Mouse (Mus musculus): ENCODE data around the gene Snx17. TPM values are rescaled to one million over a fixed set of nuclear protein-coding genes. Genes with fewer than 3 reads are reported as not detected.

The Snx17 gene
- 15.2 TPM for polyA plus RNA-seq (2015; fragmentation: Illumina TruSeq; extraction: RNeasy Lipid Tissue Mini Kit (QIAGEN cat#74804); ENCODE audit: insufficient read depth, low read depth, low replicate concordance)

DNA sequence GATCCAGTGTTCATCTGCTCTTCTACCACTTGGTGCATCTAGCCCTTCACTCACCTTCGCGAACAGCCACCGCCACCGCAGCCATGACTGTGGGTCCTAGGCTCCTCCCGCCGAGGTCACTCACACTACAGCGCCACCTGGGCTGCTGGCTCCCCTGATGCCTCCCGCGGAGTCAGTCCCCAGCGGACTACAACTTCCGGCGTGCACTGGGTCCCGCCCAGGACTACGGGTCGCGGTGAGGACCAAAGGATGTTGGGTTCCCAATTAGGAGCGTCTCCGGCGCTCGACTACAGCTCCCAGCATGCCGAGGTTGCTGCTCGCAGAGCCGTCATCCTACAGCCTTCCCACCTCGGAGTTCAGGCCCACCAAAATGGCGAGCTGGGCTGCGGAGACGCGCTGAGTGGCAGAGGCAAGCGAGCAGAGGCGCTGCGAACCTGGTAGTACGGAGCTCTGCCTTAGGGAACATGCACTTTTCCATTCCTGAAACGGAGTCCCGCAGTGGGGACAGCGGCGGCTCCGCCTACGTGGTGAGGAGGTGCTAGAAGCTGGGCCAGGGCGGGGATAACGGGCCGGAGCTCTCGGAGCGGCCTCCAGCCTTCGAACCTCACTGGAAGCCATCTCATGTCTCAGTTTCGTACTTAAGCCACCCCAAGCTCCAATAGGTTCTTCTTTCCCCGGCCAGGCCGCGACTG, at the start of gene Snx17, which contains the start of gene Eif2b4:
Snx17 (plus strand) TSS at position 289 of the 692 bp plus-strand sequence.
Eif2b4 (minus strand) TSS at position 492 of the 692 bp plus-strand sequence.

DNA sequence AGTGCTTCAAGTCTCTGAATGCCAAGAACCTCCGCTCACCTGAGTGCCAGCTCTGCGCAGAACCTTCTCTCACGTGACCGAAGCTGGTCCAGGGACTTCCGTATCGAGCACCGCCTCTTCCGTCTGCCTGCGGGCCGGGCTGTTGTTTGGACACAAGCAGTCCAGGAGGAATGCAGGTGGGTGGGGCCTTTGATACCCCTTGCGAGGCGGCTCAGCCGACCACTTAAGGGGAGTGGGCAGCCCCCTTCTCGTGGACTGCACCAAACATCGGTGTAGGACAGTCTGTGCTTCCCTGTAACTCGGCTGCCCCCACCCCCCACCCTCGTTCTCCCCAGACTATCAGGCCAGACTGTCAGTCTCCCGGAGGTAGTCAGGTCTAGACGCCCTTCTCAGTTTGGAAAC, 38.9 kb upstream of the Snx17 start, which contains the start of gene Mpv17:
Mpv17 (minus strand) TSS at position 100 of the 402 bp plus-strand sequence.

DNA sequence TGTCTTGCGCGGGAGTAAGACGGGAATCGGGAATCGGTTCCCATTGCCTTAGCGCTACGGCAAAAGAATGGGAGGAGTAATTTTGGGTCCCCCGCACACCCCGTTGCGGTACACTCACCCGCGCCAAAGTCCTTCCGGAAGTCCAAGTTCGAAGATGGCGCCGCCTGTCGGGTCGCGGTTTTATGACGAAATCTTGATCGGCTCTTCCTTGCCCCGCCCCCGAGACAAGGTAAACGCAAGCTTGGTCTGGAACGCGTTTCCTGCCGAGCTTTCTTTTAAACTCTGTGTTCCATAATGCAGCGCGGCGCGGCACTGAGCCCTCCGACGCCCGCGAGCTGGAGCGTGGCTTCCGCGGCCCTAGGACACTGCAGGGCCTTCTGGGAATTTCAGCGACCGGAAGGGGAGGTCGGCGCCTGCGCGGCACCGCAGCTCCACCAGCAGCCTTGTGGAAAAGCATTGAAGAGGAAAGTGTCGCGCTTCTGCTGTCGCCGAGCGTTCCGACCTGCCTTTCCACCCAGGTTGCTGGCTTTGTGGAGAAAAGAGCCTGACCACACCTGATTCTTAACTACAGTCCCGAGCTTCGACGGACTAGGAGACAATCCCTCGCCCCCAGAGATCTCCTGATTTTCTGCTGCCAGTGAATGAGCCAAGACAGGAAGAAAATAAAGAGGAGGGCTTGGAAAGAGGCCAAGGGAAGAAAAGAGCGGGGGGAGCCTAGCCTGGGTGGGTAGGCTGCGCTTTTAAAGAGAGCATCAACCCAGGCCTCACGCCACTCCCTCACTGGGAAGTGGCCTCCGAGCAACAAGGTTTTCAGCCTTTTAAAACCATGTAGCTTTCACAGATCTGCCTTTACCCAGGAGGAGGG, 13.0 kb upstream of the Snx17 start, which contains the start of the genes Gm29609 and Gtf3c2:
Gm29609 (minus strand) TSS at position 146 of the 865 bp plus-strand sequence.
Gtf3c2 (minus strand) TSS at position 379 of the 865 bp plus-strand sequence.

DNA sequence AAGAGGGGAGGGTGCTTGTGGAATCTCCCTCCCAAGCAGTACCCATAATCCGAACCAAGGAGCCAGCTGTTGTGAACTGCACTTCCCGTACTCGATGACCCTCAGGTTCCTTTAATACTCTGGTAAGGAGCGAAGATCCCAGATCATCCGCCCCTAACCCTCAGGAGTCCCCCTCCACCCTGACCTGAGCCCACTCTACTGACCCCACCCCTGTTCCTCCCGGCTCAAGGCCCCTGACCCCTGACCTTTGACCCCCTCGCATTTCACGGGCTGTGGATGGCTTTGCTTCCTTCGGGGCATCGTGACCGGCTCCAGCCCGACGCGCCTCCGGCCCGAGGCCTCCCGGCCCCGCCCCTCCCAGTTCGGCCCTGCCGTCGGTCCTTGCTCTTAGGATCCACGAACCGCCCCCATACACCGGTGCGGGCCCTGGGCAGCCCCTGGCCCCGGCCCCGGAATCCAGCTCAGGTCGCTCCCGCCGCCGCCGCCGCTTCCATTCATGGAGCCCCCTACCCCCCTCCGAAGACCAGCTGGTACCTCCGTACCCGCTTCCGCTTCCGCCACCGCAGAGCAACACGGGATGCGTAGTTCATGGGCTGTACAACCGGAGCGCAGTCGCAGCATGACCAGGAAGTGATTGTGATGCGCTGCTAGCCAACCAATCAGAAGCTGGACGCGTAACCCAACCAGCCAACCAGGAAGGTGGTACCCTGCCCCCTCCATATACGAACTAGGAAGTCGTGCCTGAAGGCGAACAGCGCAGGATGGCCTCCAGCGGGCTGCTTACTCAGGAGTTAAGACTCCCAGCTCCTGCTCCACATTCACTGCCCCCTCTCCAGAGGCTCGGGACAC, 8.9 kb downstream of the Snx17 start, which contains the start of gene Zfp513:
Zfp513 (minus strand) TSS at position 562 of the 849 bp plus-strand sequence.

DNA sequence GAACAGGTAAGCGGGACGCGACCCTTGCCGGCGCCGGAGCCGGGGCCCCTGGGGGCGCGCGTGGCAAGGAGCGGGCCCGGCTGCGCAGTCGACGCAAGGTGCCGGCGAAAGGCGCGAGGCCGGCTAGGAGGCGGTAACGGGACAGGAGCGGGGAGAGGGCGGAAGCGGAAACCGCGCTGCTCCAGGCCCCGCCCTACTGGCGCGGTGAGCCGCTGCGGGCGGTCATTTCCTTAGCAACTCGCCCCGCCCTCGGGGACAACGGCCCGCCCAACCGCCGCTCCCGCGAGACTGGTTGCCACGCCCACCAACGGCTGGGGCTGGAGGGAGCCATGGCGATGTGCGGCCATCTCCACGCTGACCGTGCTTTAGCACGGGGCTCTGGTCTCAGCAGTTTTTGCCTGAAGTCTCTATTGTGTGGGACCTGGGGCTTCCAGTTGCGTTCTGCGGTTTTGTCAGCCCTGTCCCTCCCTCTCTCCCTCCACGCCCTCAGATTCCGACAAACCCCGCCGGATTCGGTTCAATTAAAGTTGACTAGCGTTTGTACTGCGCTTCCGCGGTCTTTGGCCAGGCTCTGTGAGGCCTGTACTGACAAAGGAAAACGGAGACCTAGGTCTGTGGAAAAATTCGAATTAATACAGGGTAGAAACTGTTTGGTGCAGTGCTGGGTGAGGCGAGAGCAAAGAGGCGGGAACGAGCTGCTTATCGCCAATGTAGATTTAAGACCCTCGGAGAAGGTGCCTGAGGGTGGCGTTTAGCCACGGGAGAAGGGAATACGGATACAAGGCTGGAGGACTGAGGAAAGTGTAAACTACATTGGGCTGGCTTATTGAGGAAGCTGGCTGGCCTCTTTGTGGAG, 27.6 kb downstream of the Snx17 start, which contains the start of gene Ppm1g:
Ppm1g (minus strand) TSS at position 240 of the 856 bp plus-strand sequence.

DNA sequence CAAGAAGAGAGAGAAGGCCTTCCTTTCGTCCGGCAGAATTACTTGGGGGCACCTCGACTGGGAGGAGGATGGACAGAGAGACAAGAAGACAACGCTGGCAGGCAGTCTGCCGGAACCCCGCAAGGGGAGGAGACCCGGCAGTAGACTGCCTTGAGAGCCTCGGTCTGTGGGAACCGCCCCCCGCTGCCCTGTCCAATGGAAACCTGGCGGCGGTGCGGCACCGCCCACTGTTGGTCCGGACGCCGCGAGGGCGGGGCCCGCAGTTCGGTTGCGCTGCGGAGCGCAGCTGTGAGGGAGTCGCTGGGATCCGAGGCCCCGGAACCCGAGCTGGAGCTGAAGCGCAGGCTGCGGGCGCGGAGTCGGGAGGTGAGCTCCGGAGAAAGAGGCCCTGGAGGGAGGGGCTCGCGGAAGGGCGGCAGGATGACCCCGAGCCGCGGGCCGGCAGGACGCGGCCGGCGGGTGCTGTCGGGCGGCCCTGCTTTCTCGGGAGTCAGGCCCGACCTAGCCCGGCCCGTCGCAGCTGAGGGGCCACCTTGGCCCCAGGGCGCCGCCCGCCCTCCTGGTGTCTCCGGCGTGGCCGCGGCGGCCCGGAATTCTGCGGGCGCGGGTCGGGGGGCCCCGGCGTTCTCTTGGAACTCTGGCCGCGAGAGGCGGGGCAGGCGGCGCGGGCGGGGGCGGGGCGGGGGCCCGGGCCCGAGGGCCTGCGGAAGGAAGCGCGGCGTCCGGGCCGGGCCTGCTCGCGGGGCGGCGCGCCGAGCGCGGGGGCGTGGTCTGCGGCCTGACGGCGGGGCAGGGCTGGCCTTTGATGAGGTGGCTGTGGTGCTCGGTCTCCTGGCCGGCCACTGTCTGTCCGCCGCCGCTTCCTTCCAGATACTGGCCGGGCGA, 47.9 kb downstream of the Snx17 start, which contains the start of the genes Nrbp1 and Gm9970:
Nrbp1 (plus strand) TSS at position 228 of the 885 bp plus-strand sequence.
Gm9970 (minus strand) TSS at position 596 of the 885 bp plus-strand sequence.

Other genes with a start within 250 kb of the Snx17 start
- gene Cgref1, start 247.6 kb upstream of the Snx17 start, polyA plus RNA-seq (2015; fragmentation: Illumina TruSeq; extraction: RNeasy Lipid Tissue Mini Kit (QIAGEN cat#74804); ENCODE audit: insufficient read depth, low read depth, low replicate concordance) = 3.9 TPM
- gene Preb, start 232.9 kb upstream of the Snx17 start, polyA plus RNA-seq (2015; fragmentation: Illumina TruSeq; extraction: RNeasy Lipid Tissue Mini Kit (QIAGEN cat#74804); ENCODE audit: insufficient read depth, low read depth, low replicate concordance) = 80.6 TPM
- 0.31 TPM for gene Tcf23, start 224.6 kb upstream of the Snx17 start, polyA plus RNA-seq (2015; fragmentation: Illumina TruSeq; extraction: RNeasy Lipid Tissue Mini Kit (QIAGEN cat#74804); ENCODE audit: insufficient read depth, low read depth, low replicate concordance)
- gene Atraid, start 144.9 kb upstream of the Snx17 start, polyA plus RNA-seq (2015; fragmentation: Illumina TruSeq; extraction: RNeasy Lipid Tissue Mini Kit (QIAGEN cat#74804); ENCODE audit: insufficient read depth, low read depth, low replicate concordance) = 39.3 TPM
- gene Slc5a6, start 144.3 kb upstream of the Snx17 start, polyA plus RNA-seq (2015; fragmentation: Illumina TruSeq; extraction: RNeasy Lipid Tissue Mini Kit (QIAGEN cat#74804); ENCODE audit: insufficient read depth, low read depth, low replicate concordance) = 4.2 TPM
- 11.6 TPM for gene Cad, start 138.4 kb upstream of the Snx17 start, polyA plus RNA-seq (2015; fragmentation: Illumina TruSeq; extraction: RNeasy Lipid Tissue Mini Kit (QIAGEN cat#74804); ENCODE audit: insufficient read depth, low read depth, low replicate concordance)
- not detected for gene Dnajc5g, start 86.9 kb upstream of the Snx17 start, polyA plus RNA-seq (2015; fragmentation: Illumina TruSeq; extraction: RNeasy Lipid Tissue Mini Kit (QIAGEN cat#74804); ENCODE audit: insufficient read depth, low read depth, low replicate concordance)
- not detected for gene Slc30a3, start 85.0 kb upstream of the Snx17 start, polyA plus RNA-seq (2015; fragmentation: Illumina TruSeq; extraction: RNeasy Lipid Tissue Mini Kit (QIAGEN cat#74804); ENCODE audit: insufficient read depth, low read depth, low replicate concordance)
- gene Trim54, start 76.5 kb upstream of the Snx17 start, polyA plus RNA-seq (2015; fragmentation: Illumina TruSeq; extraction: RNeasy Lipid Tissue Mini Kit (QIAGEN cat#74804); ENCODE audit: insufficient read depth, low read depth, low replicate concordance) = not detected
- not detected for gene Ucn, start 54.4 kb upstream of the Snx17 start, polyA plus RNA-seq (2015; fragmentation: Illumina TruSeq; extraction: RNeasy Lipid Tissue Mini Kit (QIAGEN cat#74804); ENCODE audit: insufficient read depth, low read depth, low replicate concordance)
- gene Mpv17, start 39.0 kb upstream of the Snx17 start, polyA plus RNA-seq (2015; fragmentation: Illumina TruSeq; extraction: RNeasy Lipid Tissue Mini Kit (QIAGEN cat#74804); ENCODE audit: insufficient read depth, low read depth, low replicate concordance) = 13.0 TPM
- gene Gm29609, start 13.3 kb upstream of the Snx17 start, polyA plus RNA-seq (2015; fragmentation: Illumina TruSeq; extraction: RNeasy Lipid Tissue Mini Kit (QIAGEN cat#74804); ENCODE audit: insufficient read depth, low read depth, low replicate concordance) = 0.52 TPM
- gene Gtf3c2, start 13.1 kb upstream of the Snx17 start, polyA plus RNA-seq (2015; fragmentation: Illumina TruSeq; extraction: RNeasy Lipid Tissue Mini Kit (QIAGEN cat#74804); ENCODE audit: insufficient read depth, low read depth, low replicate concordance) = 25.7 TPM
- gene Eif2b4, start 203 bp downstream of the Snx17 start, polyA plus RNA-seq (2015; fragmentation: Illumina TruSeq; extraction: RNeasy Lipid Tissue Mini Kit (QIAGEN cat#74804); ENCODE audit: insufficient read depth, low read depth, low replicate concordance) = 17.1 TPM
- 5.8 TPM for gene Zfp513, start 9.1 kb downstream of the Snx17 start, polyA plus RNA-seq (2015; fragmentation: Illumina TruSeq; extraction: RNeasy Lipid Tissue Mini Kit (QIAGEN cat#74804); ENCODE audit: insufficient read depth, low read depth, low replicate concordance)
- gene Ppm1g, start 27.5 kb downstream of the Snx17 start, polyA plus RNA-seq (2015; fragmentation: Illumina TruSeq; extraction: RNeasy Lipid Tissue Mini Kit (QIAGEN cat#74804); ENCODE audit: insufficient read depth, low read depth, low replicate concordance) = 12.2 TPM
- 26.8 TPM for gene Nrbp1, start 47.6 kb downstream of the Snx17 start, polyA plus RNA-seq (2015; fragmentation: Illumina TruSeq; extraction: RNeasy Lipid Tissue Mini Kit (QIAGEN cat#74804); ENCODE audit: insufficient read depth, low read depth, low replicate concordance)
- gene Gm9970, start 48.0 kb downstream of the Snx17 start, polyA plus RNA-seq (2015; fragmentation: Illumina TruSeq; extraction: RNeasy Lipid Tissue Mini Kit (QIAGEN cat#74804); ENCODE audit: insufficient read depth, low read depth, low replicate concordance) = not detected
- 9.0 TPM for gene Krtcap3, start 58.5 kb downstream of the Snx17 start, polyA plus RNA-seq (2015; fragmentation: Illumina TruSeq; extraction: RNeasy Lipid Tissue Mini Kit (QIAGEN cat#74804); ENCODE audit: insufficient read depth, low read depth, low replicate concordance)
- 20.7 TPM for gene Ift172, start 97.9 kb downstream of the Snx17 start, polyA plus RNA-seq (2015; fragmentation: Illumina TruSeq; extraction: RNeasy Lipid Tissue Mini Kit (QIAGEN cat#74804); ENCODE audit: insufficient read depth, low read depth, low replicate concordance)
- gene Fndc4, start 102.9 kb downstream of the Snx17 start, polyA plus RNA-seq (2015; fragmentation: Illumina TruSeq; extraction: RNeasy Lipid Tissue Mini Kit (QIAGEN cat#74804); ENCODE audit: insufficient read depth, low read depth, low replicate concordance) = 2.1 TPM
- gene Gckr, start 104.2 kb downstream of the Snx17 start, polyA plus RNA-seq (2015; fragmentation: Illumina TruSeq; extraction: RNeasy Lipid Tissue Mini Kit (QIAGEN cat#74804); ENCODE audit: insufficient read depth, low read depth, low replicate concordance) = 1.1 TPM

Measured in pancreas, adult 10 weeks (tissue).